Mouse (Mus musculus) urinary bladder, adult 18-20 months (tissue): ENCODE results near the gene Olfr921.

Experiments used
- DNase-seq, 2 experiments: peaks; one replicate each; pipeline ENCODE4 v3.0.0; 2022; ENCODE audit warnings: low spot score in 2 of 2, mixed read lengths in 2 of 2

Gene Olfr921

GRCm38 (mm10) chr9:38772768-38773167 lies at the start of gene Olfr921:
Gene Olfr921 (plus strand): TSS chr9:38773068.
- DNase-seq, result no peak

DNA sequence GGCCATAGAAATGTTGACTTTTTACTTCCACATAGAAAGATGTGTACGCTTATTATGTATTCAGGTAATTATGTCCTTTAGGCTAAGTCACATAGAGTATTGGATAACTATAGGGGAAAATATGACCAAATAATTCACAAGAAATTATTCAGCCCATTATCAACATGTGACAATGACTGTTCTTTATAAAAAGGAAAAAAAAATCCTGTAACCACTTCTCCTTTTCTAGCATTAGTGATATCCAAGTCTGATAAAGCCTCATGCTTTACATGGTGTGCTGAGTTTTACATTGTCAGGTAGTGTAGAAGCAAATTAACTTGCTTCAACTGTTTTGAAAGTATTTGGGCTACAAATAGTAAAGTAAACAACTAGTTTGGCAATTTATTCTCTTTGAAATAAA lies 48.8 kb upstream of the Olfr921 start:
- DNase-seq, result no peak

GRCm38 (mm10) chr9:38728218-38728617 lies 44.6 kb upstream of the Olfr921 start:
- DNase-seq, result no peak

DNA sequence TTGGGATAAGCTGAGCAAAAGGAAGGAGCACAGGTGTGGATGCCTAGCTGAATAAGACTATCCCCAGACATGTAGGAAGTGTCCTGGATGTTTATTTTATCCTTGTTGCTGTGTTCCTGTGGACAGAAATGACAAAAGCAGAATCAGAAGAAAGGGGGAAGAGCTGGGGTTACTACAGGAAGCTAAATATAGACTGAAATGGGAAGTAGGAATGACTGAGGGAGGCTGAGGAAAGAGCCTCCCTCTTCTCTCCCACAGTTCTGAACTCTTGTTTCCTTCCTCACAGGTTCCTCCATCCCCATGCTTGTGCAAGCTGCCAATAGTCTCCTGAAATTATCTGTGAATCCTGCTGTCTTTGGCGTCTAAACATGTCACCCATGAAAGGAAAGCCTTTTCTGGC lies 31.5 kb upstream of the Olfr921 start:
- DNase-seq, result no peak

DNA sequence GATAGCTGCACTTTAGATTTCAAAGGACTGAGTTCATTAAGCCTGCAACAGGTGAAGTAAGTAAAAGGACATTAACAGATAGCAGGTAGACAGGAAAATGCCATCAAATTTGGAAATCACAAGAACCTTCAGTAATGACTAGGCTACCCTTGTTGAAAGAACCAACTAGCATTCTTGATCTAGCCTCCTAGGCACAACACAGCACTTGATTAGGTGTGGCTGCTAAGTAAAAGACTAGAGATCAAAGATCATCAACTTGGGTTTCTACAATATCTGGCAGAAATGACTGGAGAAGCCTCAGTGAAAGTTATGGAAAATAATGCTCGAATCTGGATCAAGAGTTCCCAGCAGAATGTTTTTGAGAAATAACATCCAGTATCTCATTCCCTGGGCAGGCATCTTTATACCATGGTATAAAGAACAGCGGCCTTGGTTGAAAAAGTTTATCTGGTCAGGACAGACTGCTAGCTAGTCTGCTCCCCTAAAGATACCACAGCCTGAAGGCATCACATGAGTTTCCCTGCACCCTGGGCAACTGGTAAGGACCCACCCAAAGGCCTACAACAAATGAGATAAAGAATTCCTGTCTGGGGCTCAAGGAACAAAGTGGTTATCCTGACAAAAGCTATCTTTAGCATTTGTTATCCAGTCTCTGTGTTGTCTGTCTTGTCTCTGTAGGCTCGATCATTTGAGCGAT lies 28.1 kb upstream of the Olfr921 start:
- no peak for DNase-seq

DNA sequence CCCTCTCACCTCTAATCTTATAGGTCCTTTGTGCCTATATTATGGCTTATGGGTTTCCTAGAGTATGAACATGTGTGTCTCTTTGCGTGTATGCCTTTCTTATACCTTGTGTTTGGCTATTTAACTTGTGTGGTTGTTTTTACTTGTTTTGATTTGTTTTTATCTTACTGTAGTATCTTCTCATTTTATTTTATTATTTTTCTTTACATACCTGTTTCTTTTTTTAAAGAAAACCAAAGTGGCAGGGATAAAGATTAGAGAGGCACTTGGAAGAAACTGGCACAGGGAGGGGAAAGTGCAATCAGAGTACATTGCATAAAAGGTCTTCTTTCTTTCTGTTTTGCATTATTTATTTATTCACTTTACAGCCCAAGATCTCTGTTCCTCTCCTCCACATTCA lies 20.9 kb upstream of the Olfr921 start, which contains the start of gene Olfr920:
Gene Olfr920 (plus strand): TSS at position 301 of the 400 bp plus-strand sequence.
- DNase-seq, result no peak

GRCm38 (mm10) chr9:38792689-38793088 lies 19.8 kb downstream of the Olfr921 start:
- DNase-seq, result no peak

- DNase-seq, result no peak
These were observed 32.8 kb downstream of the Olfr921 start for GRCm38 (mm10) chr9:38805696-38806095.

DNA sequence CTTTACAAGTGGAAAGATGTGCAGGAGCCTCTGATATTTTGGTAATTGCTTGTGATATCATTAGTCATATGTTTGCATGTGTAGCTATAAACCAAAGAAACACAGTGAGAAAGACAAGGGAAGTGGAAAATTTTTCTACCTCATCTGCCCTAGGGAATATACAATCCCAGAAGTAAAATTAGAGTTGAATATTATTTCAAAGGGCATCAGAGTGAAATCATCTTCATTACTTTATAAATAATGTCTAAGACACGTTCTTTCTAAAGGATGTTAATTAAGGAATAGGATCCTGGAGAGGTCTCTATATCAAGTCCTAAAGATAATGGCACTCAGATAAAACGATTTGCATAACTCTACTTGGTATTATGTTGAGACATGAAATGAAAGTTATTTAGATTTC lies 41.4 kb downstream of the Olfr921 start, which contains the start of gene Olfr922:
Gene Olfr922 (plus strand): TSS at position 301 of the 400 bp plus-strand sequence.
- DNase-seq, result no peak

- DNase-seq, result no peak
These were observed 42.7 kb downstream of the Olfr921 start for GRCm38 (mm10) chr9:38815458-38815986.

DNA sequence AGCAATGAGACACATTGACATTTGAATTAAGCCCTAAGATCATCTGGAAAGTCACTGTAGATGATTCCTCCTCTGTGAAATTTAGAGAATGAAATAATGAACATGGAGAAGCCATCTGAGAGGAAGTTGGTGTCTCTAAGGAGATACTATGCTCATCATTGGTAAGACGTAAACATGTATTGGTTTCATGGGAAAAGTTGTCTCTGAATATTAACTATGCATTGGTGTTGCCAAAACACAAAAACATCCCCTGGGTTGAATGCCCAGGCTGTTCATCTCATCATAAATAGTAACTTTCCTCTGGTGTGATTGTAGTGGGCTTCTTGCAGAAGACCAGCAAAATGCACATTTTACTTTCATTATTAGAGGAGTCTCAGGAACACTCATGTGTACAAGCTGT lies 53.4 kb downstream of the Olfr921 start, which contains the start of gene Olfr923:
Gene Olfr923 (plus strand): TSS at position 301 of the 400 bp plus-strand sequence.
- no peak for DNase-seq
